Mouse (Mus musculus): ENCODE measurements around the gene Cuedc2. TPM values are rescaled to one million over a fixed set of nuclear protein-coding genes. Genes with fewer than 3 reads are reported as not detected.

Cuedc2 gene
- polyA plus RNA-seq, 1 experiment from 2014 or later, result 351 TPM

DNA sequence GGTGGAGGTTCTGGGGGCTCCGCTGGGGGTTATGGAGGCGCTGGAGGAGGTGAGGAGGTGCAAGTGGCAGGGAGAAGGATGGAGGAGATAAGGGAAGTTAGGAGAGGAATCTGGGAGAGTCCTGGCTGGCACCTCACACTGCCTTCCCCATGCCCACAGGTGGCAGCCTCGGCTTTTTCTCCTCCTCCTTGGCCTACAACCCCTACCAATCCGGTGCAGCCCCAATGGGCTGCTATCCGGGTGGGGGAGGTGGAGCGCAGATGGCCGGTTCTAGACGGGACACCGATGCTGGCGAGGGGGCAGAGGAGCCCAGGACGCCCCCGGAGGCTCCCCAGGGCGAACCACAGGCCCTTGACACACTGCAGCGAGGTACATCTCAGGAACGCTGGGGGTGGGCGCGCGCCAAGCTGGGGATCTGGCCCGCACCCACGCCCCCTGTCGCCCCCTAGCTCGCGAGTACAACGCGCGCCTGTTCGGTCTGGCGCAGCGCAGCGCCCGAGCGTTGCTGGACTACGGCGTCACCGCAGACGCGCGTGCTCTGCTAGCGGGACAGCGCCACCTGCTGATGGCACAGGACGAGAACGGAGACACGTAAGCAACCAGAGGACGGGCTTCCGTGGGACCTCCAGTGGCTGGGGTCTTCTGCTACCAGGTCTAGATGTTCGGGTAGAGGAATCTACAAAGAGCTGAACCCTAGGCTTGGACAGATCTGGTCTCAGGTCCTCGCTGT, 29.6 kb downstream of the Cuedc2 start:
- peak; percentile 76 for ATAC-seq (replicated peaks)
- Histone ChIP-seq H3K4me3 (peak overlapping the region; percentile 46), H3K27ac (replicated peaks) (no peak overlapping the region), H3K9ac (replicated peaks) (peak overlapping the region; percentile 53), H3K9me3 (no peaks in the 10 kb centered on the region), H3K4me1 (peaks cover 33% of the 10 kb centered on the region), H3K4me2 (replicated peaks) (peak overlapping the region; percentile 87), H3K36me3 (peaks cover 11% of the 10 kb centered on the region), H3K27me3 (peaks cover 22% of the 10 kb centered on the region)
- WGBS, result 1% methylated on average over 47 of the region's 47 CpGs

DNA sequence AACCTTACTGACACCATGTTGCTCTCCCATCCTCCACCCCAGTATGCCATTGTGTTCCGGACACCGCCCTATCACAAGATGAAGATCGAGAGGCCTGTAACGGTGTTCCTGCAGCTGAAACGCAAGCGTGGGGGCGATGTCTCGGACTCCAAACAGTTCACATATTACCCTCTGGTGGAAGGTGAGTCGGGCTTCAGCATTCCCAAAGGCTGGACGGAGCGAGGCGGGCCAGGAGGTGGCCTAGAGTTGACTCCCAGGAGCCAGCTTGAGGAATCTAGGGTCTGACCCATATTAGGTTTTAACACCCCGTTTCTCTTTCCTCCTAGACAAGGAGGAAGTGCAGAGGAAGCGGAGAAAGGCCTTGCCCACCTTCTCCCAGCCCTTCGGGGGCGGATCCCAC, 30.2 kb downstream of the Cuedc2 start:
- H3K36me3 ChIP-seq, result peaks cover 7% of the 10 kb centered on the region; the same call in 1 of the 2 replicates
- H3K9ac ChIP-seq (replicated peaks), result no peak overlapping the region; the same call in 1 of the 2 replicates
- H3K4me1 ChIP-seq, result peaks cover 35% of the 10 kb centered on the region
- ATAC-seq (replicated peaks), result no peak
- H3K9me3 ChIP-seq, result no peaks in the 10 kb centered on the region
- no peak overlapping the region for H3K27ac ChIP-seq (replicated peaks)
- peak overlapping the region; percentile 46 for H3K4me3 ChIP-seq
- H3K4me2 ChIP-seq (replicated peaks), result peak overlapping the region; percentile 87
- peaks cover 20% of the 10 kb centered on the region for H3K27me3 ChIP-seq
- 58% methylated on average over 16 of the region's 16 CpGs for WGBS

DNA sequence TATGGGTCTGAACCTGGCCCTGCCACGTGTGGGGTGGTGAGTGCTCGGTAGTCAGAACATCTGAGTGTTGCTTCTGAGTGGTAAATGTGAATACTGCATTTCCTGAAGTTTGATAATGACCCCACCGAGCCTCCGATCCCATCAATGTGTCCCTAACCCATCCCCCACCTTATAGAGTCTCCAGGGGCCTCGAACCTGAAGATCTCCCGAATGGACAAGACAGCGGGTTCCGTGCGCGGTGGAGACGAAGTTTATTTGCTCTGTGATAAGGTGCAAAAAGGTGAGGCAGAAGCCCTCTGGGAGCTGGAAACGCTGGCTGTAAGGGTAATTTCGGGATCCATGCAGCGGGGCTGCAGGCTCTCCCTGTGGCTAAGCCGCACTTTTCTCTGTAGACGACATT, 30.7 kb downstream of the Cuedc2 start:
- Histone ChIP-seq H3K4me2 (replicated peaks) (no peak overlapping the region), H3K4me3 (no peak overlapping the region), H3K9me3 (no peaks in the 10 kb centered on the region), H3K27ac (replicated peaks) (no peak overlapping the region), H3K36me3 (peaks cover 7% of the 10 kb centered on the region; the same call in 1 of the 2 replicates), H3K9ac (replicated peaks) (no peak overlapping the region), H3K4me1 (peaks cover 35% of the 10 kb centered on the region), H3K27me3 (peaks cover 18% of the 10 kb centered on the region)
- no peak for ATAC-seq (replicated peaks)
- WGBS, result 73% methylated on average over 16 of the region's 16 CpGs

GRCm38 (mm10) chr19:46306751-46307289, 31.7 kb downstream of the Cuedc2 start:
- H3K9me3 ChIP-seq, result no peaks in the 10 kb centered on the region
- no peak overlapping the region for H3K4me2 ChIP-seq (replicated peaks)
- peaks cover 18% of the 10 kb centered on the region for H3K27me3 ChIP-seq
- ATAC-seq (replicated peaks), result no peak
- 0 out of 2 replicates have a peak, but pooled peaks cover 2% of the 10 kb centered on the region for H3K36me3 ChIP-seq
- no peak overlapping the region for H3K9ac ChIP-seq (replicated peaks)
- H3K27ac ChIP-seq (replicated peaks), result no peak overlapping the region
- H3K4me1 ChIP-seq, result peaks cover 35% of the 10 kb centered on the region
- no peak overlapping the region for H3K4me3 ChIP-seq
- WGBS, result 90% methylated on average over 9 of the region's 9 CpGs

DNA sequence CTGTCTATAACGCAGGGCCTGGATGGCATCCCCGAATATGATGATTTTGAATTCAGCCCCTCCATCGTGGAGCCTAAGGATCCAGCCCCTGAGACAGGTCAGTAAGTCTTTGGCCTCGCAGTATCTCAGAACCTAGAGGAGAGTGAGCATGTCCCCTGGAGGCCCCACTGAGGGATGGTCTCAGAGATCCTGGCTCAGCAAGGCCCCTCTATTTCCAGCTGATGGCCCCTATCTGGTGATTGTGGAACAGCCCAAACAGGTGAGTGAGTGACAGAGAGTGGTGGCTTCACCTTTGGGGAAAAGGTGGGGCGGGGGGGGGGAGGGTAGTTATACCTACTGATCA, 32.3 kb downstream of the Cuedc2 start:
- H3K9me3 ChIP-seq, result no peaks in the 10 kb centered on the region
- ATAC-seq (replicated peaks), result no peak
- H3K36me3 ChIP-seq, result 0 out of 2 replicates have a peak, but pooled peaks cover 2% of the 10 kb centered on the region
- WGBS, result 58% methylated on average over 5 of the region's 5 CpGs
- peaks cover 18% of the 10 kb centered on the region for H3K27me3 ChIP-seq
- H3K27ac ChIP-seq (replicated peaks), result no peak overlapping the region
- H3K4me1 ChIP-seq, result peaks cover 35% of the 10 kb centered on the region
- H3K4me2 ChIP-seq (replicated peaks), result no peak overlapping the region; the same call in 1 of the 2 replicates
- H3K4me3 ChIP-seq, result no peak overlapping the region
- H3K9ac ChIP-seq (replicated peaks), result no peak overlapping the region

GRCm38 (mm10) chr19:46305432-46306267, 32.9 kb downstream of the Cuedc2 start:
- ATAC-seq (replicated peaks), result peak; percentile 39
- peak overlapping the region; percentile 61 for H3K4me3 ChIP-seq
- under 1% methylated on average over 42 of the region's 43 CpGs for WGBS
- H3K27me3 ChIP-seq, result peaks cover 18% of the 10 kb centered on the region
- peak overlapping the region; percentile 53 for H3K9ac ChIP-seq (replicated peaks)
- no peak overlapping the region for H3K27ac ChIP-seq (replicated peaks)
- H3K4me2 ChIP-seq (replicated peaks), result peak overlapping the region; percentile 69
- H3K9me3 ChIP-seq, result no peaks in the 10 kb centered on the region
- peaks cover 35% of the 10 kb centered on the region for H3K4me1 ChIP-seq
- H3K36me3 ChIP-seq, result no peaks in the 10 kb centered on the region

DNA sequence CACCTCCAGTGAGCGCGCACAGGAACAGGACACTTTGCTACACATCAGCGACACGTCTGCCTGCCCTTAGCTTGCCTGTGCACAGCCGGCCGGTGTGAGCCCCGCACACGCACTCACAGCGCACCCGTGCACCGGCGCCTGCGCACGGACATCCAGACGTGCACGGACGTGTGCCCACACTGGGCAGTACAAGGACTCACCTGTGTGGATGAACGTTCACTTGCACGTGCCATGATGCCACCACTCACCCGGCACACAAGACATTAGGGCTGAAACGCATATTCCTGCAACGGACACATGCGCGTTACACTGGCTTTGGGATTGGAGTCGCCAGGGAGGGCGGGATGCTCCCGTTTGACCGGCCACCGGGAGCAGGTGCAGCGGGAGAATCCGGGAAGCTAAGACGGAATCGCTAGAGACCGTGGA, 33.6 kb downstream of the Cuedc2 start:
- no peak; the same call in 1 of the 2 replicates for ATAC-seq (replicated peaks)
- Histone ChIP-seq H3K4me1 (peaks cover 35% of the 10 kb centered on the region), H3K4me3 (peak overlapping the region; percentile 61), H3K4me2 (replicated peaks) (peak overlapping the region; percentile 69), H3K9me3 (no peaks in the 10 kb centered on the region), H3K36me3 (no peaks in the 10 kb centered on the region), H3K27me3 (peaks cover 18% of the 10 kb centered on the region), H3K27ac (replicated peaks) (no peak overlapping the region; the same call in 1 of the 2 replicates), H3K9ac (replicated peaks) (peak overlapping the region; percentile 53)
- WGBS, result under 1% methylated on average over 34 of the region's 34 CpGs

- under 1% methylated on average over 39 of the region's 39 CpGs for WGBS
- Histone ChIP-seq H3K9me3 (no peaks in the 10 kb centered on the region), H3K27ac (replicated peaks) (no peak within 1 kb of the TSS; the same call in 1 of the 2 replicates), H3K4me2 (replicated peaks) (peak within 1 kb of the TSS; percentile 69), H3K4me3 (peak within 1 kb of the TSS; percentile 61), H3K9ac (replicated peaks) (peak within 1 kb of the TSS; percentile 53), H3K4me1 (peaks cover 33% of the 10 kb centered on the region), H3K36me3 (no peaks in the 10 kb centered on the region), H3K27me3 (peaks cover 18% of the 10 kb centered on the region)
- ATAC-seq (replicated peaks), result peak; percentile 75
Measured at GRCm38 (mm10) chr19:46304216-46304841, 34.2 kb downstream of the Cuedc2 start, which contains the start of gene Nfkb2. Gene Nfkb2 (plus strand): TSS chr19:46304320.

GRCm38 (mm10) chr19:46303251-46304215, 35.0 kb downstream of the Cuedc2 start:
- no peak overlapping the region for H3K27ac ChIP-seq (replicated peaks)
- WGBS, result 56% methylated on average over 18 of the region's 18 CpGs
- H3K27me3 ChIP-seq, result peaks cover 17% of the 10 kb centered on the region
- peaks cover 25% of the 10 kb centered on the region for H3K4me1 ChIP-seq
- no peak for ATAC-seq (replicated peaks)
- no peaks in the 10 kb centered on the region for H3K9me3 ChIP-seq
- no peaks in the 10 kb centered on the region for H3K36me3 ChIP-seq
- H3K4me2 ChIP-seq (replicated peaks), result peak overlapping the region; percentile 69
- H3K9ac ChIP-seq (replicated peaks), result no peak overlapping the region
- peak overlapping the region; percentile 61 for H3K4me3 ChIP-seq

DNA sequence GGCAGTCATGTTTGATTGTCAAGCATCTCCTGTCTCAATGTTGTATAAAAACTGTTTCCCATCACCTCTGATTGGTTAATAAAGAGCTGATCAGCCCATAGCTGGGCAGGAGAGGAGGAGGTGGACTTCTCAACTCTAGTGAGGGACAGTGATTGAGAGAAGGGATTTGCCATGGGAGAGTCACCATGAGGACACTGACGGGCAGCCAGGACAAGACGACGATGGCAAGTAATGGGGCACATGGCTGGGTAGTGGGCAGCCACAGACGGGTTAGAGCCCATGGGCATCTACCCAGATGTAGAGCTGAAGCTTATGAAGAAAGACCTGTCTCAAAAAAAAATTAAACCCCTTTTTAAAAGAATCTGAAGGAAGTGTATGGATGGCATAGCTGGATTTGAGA, 36.0 kb downstream of the Cuedc2 start:
- 89% methylated on average over 4 of the region's 4 CpGs for WGBS

More for the DNA sequence above, 36.0 kb downstream of the Cuedc2 start:
- no peaks in the 10 kb centered on the region for H3K36me3 ChIP-seq
- no peak overlapping the region for H3K4me2 ChIP-seq (replicated peaks)
- H3K27ac ChIP-seq (replicated peaks), result no peak overlapping the region
- H3K4me1 ChIP-seq, result peaks cover 24% of the 10 kb centered on the region
- no peaks in the 10 kb centered on the region for H3K9me3 ChIP-seq
- ATAC-seq (replicated peaks), result no peak
- no peak overlapping the region for H3K4me3 ChIP-seq
- no peak overlapping the region for H3K9ac ChIP-seq (replicated peaks)
- peaks cover 8% of the 10 kb centered on the region; the same call in 1 of the 2 replicates for H3K27me3 ChIP-seq
